Mouse (Mus musculus) urinary bladder, postnatal 25 days (tissue): ENCODE measurements around the gene Lgals3.
"Not testable (repeated sequence)": the region's sequence is repeated elsewhere in the genome, so short reads cannot be mapped to it uniquely, and the experiment has no call there.

Experiments used
- DNase-seq: peaks from one replicate; pipeline ENCODE4 v3.0.0; 2022; ENCODE audit warnings: low spot score

Lgals3 gene

DNA sequence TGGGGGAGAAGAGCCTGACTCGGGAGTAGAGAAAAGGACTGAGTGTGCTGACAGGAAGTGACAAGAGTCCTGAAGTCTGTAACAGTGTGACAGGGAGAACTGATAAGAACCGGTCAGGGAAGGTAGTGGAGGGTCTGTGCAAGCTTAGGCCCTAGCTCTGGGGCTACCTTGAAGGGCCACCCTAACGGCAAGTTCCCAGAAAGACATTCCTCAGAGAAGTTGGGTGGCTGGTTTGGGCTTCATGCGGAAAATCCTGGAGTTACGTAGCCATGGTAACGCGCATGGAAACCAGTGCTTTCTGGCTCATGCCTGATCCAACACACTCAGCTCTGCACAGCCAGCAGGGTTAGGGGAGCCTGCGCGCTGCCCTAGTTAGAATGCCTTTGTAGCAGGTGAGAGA lies at the start of gene Lgals3:
Gene Lgals3 (plus strand): TSS at position 291 of the 400 bp plus-strand sequence.
- DNase-seq = no peak

DNA sequence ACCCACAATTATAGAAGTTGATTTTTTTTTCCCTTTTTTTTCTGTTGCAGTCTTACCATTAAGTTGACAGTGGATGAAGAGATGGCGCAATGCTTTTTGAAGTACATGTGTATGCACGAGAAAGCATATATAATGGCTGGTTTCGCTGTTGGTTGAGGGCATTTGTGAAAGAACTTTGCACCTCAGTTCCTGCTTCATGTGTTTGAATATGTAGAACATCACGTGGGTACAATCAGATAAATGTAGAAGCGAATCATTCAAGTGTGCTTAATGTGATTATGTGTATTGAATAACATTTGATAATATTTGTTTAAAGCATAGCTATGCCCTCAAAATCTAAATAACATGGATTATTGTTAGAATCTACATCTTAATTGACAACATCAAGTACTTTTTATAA lies 48.2 kb upstream of the Lgals3 start:
- no peak for DNase-seq

DNA sequence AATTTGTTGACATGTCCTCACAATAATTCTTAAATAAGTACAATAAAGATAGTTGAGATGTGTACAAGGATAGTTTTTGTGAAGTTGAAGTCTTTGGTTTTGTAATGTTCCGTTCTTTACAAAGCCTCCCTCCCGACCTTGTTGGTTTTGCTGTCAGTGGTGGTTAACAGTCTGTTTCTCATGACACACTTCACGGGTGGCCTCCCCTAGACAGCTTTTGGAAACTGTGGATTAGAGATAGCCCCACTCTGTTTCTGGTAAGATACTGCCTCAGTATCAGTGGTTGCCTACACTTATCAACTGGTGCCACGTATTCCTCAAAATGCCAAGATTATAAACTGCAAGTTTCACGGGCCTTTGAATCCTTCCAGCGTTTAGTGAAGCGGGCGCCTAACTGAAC lies 46.0 kb upstream of the Lgals3 start:
- not testable (repeated sequence) for DNase-seq

DNA sequence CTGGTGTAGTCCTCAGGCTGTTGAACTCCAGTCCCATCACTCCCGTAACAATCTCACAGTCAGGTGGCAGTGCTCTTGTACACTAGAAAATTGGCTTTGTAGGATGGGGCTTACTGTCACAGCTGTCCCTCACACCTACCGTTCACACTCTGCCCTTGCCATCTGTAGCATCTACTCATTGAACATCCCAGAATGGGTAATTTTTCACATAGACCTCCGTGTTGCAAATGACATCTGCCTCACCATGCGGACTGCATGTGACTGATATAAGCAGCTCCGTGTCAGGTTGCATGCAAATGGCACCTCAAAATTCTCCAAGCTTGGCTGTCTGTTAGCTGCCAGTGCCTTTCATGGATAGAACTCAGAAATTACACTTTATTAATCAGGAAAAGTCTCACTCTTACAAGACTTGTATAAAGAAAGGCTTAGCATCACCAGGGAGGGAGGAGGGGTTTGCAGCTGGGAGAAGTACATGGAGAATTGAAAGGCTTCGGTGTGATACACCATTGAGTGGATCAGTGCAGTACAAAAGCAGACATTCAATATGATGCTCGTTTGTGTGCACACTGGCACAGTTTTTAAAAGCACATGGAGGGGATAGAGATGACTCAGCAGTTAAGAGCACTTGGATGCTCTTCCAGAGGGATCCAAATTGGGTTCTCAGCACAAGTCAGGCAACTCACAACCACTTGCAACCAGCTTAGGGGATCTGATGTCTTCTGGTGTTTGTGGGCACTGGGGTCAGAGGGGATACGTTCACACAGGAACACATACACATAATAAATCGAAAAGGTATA lies 41.4 kb upstream of the Lgals3 start:
- no peak for DNase-seq

DNA sequence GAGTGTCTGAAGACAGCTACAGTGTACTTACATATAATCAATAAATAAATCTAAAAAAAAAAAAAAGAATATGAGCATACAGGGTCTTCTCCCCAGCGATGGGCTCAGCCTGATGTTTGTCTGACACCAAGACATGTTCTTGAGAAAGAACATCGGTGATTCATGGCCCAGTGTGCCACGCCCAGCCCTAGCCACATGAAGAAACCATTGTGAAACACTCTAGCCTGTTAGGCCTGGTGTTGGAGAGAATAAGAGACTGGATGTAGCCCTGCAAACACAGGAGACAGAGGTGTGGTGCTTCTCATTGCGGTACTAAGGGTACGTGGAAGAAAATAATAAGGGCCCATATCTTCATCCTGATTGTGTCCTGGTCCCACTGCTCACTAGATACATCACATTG lies 40.2 kb upstream of the Lgals3 start:
- no peak for DNase-seq

DNA sequence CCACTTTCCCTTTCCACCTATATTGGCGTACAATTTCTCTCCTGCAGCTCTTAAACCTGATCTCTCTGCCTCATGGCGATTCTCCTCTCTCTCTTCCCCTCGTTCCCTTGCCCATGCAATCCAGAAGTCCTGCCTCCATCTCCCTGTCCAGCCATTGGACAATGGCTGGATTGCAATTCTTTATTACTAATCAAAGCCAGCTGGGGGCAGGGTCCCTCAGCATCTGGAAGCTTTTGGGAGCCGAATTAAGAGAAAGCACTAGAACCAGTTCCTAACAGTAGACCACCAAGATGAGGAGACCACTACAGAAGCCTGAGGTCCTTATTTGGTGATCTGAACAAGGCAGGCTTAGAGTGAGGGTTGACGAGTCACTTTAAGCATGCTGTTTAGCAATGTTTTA lies 35.6 kb upstream of the Lgals3 start:
- DNase-seq = no peak

DNA sequence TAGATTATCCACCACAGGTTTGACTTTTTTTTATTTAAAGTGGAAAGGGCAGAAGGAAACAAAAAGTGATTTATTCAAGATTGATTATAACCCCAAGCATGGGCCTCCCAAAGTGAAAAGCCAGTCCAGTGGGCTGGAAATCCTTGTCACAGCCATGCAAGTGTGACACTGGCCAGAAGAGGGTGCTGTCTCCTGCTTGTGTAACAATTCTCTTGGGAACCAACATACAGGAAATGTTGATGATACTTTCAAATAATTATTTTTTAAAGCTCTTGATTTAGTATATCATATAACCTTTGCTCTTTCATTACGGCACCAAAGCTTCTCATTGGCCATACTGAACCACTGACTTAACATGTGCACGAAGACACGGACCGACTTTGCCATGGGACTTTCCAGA lies 32.7 kb upstream of the Lgals3 start:
- peak; percentile 76 for DNase-seq

DNA sequence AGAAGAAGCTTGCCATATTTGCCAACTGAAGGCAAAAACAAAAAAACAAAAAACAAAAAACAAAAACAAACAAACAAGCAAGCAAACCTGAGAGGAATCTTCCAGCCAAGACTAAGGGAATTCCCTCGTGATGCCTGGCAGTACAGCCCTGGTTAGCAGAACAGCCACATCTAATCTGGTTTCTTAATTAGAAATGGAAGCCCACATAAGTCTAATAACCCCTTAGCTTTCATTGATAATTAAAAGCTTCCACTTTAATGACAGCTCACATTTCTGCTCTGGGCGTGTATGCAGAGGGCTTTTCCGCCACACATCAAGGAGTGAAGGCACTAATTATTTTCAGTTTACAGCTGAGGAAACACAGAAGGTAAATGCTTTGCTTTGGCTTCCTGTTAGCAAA lies 32.3 kb upstream of the Lgals3 start:
- DNase-seq = no peak

DNA sequence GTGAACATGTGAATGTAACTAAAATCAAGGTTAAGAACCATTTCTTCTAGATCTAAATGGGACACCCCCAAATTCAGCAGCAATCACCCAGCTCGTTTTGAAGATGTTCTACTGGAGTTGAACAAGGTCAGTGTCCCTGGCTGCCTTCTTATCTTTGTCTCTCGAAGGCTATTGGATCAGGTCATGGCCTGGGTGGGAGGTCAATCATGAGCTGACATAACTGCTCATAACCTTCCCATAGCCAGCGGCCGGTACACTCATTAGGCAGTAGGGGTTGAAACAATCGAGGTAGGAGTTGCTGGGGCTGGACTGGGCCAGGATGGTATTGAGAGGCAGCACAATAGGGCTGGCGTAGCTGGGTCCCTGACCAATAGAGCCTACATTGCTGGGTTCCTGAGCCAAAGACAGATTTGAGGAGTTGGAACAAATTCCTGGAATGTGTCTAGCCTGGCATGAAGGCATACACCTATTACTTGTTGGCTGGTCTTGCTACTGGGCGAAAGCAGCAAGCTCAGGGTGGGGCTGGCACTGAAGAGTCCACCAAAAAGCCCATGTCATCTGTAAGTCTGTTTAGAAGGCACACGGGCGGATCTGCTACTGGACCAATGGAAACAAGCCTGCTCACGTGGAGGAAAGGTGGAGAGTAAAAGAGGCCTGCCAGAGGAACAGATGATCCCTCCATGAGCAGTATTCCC lies 27.2 kb upstream of the Lgals3 start:
- no peak for DNase-seq

DNA sequence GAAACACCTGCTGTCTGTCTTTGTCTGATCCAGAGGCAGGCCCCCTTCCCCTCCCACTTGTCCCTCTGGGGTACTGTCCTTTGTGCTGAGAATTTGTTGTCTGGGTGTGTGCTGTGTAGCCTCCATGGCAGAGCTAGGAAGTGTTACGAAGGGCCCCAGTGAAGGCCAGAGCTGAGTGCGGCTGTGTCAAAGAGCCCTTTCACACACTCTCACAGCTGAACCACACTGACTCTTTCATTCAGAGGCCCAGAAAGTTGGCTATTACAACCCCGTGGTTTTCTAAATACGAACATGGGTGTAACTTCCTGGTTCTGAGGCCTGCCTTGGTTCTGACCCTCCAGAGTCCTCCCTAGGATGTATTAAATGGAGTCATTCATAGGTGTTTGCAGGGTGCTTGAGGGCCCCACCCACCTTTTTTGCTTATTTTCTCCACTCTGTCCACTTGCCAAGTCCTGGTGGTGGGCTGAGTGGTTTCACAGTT lies 25.7 kb upstream of the Lgals3 start:
- no peak for DNase-seq

DNA sequence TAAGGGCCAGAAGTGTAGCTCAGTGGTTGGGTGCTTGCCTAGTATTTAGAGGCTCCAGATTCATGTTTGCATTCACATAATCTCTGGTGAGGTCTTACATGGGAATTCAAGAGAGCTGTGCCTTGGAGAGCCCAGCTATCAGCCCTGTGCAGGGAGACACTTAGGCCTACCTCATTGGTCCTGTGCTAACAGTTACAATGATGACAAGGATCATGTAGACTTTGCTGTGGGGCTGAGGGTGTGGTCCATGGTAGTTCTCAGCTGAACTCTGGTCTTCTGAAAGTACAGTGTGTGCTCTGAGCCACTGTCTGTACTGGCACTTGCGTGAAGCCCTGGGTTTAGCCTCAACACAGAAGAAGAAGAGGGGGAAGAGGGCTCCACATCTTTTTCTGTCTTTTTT lies 20.8 kb upstream of the Lgals3 start:
- no peak for DNase-seq

DNA sequence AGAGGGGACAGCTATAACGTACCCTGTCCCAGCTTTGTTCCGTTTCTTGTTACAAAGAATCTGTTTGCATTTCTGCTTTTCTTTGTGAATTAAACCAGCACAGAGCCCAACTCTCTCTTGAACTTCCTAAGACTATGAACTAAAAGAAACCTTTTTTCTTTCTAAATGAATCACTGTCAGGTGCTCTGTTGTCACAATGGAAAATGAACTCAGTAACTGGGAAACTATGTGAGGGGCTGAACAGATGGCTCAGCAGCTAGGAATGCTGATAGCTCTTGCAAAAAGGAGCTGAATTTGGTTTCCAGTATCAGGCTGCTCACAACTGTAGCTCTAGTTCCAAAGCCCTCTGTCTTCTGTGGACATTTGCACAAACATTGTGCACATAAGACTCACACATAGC lies 16.6 kb upstream of the Lgals3 start:
- no peak for DNase-seq

DNA sequence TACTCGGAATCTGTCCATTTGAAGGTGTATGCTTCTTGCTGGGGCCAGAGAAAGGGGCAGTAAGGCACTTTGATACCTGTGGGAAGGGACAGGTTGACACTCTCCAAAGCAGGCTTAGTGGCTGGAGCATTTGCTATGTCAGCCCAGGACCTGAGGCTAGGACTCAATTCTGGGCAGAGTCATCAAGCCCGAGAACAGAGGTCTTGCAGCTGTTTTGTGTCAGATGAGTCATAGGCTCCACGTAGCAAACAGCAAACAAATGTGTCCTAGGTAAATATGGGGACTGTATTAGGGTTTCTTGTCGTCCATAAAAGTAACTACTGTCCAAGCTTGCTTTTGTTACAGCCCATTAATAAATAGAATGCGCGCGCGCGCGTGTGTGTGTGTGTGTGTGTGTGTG lies 15.3 kb upstream of the Lgals3 start:
- DNase-seq = no peak

DNA sequence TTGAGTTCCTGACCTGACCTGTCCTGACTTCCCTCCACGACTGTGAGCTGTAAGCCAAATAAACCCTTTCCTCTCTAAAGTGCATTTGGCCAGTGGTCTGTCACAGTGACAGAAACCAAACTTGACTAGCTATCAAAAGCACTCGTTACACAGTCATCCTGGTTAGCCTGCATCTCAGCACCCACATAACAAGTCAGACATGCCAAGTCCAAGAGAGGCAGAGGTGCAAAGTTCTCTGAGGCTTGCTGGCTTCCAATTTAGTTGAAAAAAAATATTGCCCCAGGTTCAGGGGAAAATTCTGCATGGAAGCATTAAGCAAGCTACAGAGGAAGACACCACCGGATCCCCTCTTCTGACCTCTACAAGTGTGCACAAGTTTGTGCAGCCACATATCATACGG lies 14.3 kb upstream of the Lgals3 start:
- DNase-seq = no peak

DNA sequence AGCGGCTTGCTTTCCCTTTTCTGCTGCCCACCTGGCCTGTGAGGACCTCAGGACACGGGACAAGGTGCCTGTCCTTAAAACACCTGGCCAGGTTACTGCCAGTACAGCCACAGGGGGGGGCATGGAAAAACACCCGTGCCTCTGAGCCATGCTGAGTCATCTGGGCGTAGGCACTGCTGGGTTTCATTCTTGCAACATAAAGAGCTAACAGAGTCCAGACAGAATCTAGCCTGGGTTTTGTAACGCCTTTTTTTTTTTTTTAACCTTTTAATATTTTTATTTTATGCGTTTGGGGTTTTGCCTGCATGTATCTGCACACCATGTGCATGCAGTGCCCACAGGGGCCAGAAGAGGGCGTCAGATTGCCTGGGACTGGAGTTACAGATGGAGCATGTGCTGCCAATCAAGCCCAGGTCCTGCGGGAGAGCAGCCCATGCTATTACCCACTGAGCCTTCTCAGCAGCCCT lies 13.4 kb upstream of the Lgals3 start:
- DNase-seq = peak; percentile 49

DNA sequence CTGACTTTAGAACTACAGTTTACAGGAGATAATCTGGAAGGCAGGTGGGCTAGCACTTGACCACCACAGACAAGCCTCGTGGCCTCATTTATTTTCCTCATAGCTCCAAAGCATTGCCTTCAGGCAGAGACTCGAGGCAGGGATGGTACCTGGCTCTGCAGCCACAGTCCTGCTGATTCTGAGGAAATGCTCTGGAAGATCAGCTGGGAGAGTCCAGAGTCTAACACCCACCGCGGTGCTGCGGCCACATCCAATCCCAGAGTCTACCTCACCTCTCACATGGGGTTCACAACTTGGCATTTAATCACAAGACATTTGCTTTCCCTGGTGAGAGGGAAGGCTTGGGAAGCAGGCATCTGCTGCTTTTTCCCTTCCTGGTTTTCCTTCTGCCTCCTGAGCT lies 12.6 kb upstream of the Lgals3 start:
- DNase-seq = no peak

DNA sequence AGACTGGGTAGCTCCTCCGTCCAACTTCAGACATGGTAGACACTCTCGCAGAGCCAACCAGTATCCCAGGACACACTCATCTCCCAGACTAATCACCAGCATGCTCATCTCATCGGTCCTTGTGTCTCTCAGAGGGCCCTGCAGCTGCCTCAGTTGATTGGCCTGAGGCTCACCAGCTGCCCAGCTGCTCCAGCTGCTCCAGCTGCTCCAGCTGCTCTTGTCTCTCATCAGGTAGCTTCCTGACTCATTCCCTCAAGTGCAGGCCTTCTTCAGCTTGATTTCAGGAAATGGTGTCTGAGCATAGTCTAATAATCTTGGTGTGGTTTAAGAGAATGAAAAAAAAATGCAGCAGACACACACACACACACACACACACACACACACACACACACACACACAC lies 10.9 kb upstream of the Lgals3 start:
- DNase-seq = no peak

DNA sequence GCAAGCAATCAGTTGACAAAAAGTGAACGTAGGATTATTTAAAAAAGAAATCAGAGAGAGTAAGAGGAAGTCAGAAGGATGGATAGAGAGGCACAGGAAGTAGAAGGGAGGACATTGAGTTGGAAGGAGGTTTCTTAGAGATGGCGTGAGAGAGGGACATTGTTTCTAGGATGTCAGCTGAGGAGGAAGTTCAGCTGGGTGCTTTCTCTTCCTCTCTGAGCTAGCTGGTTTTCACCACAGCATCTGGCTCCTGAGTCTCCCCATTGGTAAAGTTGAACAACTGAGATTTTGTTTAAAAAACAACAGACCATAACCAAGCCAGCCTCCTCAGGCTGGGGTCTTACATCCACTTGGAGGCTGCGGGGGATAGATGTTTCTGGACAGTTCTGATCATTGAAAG lies 7.9 kb upstream of the Lgals3 start:
- no peak for DNase-seq

DNA sequence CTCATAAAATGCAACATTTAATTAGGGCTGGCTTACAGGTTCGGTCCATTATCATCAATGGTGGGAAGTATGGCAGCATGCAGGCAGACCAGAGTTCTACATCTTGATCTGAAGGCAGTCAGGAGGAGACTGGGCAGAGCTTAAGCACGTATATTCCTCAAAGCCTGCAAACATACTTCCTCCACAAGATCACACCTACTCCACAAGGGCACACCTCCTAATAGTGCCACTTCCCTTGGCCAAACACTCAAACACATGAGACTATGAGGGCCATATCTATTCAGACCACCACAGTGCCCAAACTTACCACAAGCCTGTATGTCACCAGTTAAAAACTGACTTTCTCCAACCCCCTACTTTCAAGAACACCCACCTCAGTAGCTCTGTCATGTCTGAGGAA lies 6.1 kb upstream of the Lgals3 start:
- peak; percentile 2 for DNase-seq

DNA sequence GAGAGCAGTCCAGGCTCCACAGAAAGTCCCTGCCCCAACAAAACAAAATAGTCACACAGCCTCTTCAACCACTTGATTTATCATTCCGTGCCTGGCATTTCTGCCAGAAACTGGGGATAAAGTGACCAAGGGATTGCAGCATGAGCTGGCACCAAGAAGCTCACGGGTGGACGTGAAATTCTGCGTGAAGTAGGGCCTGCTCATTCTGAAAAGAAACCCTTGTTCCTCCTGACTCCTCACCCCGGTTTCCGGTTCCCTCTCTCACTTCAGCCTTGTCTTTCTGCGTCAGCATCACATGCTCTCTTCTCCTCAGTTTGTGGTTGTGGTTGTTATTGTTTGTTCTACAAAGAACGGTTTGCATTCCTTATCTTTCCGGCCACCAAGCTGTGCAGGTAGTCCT lies 5.7 kb upstream of the Lgals3 start:
- DNase-seq = no peak

DNA sequence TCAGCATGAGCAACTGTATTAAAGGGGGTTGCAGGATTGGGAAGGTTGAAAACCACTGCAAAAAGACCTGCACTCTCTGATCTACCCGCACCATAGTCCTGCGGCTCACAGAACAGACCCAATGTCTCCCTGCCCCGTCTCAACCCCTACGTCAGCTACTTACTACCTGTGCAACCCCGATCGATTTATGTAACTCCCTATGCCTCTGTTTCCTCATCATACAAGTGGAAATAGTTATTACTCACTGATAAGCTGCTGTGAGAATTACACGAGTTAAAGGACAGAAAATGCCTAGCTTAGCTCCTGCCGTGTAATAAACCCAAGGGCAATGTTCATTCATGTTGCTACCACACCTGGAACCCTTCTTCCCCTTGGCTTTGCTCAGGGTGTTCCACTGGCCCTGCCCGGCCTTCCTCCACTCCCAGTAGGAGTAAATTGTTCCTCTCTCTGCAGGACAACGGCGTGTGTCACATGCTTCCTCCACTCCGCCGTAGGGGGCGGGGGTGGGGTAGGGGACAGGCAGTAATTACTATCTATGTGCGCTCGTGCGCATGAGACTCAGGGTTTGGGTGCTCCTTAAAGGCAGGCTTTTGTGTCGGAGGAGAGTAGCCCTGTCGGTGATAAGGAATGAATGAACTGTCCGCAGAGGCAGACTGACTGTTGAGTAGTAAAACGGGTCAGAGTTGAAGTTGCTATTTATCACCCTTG lies 2.7 kb upstream of the Lgals3 start:
- peak; percentile 41 for DNase-seq

DNA sequence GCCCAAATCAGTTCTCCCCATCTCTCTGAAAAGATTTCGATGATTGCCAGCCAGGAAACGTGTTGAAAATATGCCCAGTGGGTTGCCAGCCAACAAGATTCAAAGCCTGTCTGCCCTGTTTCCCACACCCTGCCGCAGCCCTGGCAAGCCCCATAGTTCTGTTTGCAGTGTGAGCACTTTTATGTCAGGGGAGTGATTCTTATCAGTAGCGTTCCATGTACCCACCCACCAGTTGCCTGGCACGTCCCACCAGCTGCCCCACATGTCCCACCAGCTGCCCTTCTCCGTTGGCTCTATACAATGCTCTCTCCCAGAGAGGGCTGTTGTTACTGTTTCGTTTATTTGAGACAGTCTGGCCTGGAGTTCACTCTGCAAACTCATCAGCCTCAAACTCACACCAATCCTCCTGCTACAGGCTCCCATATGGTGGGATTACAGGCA lies 650 bp upstream of the Lgals3 start:
- DNase-seq = peak; percentile 54

DNA sequence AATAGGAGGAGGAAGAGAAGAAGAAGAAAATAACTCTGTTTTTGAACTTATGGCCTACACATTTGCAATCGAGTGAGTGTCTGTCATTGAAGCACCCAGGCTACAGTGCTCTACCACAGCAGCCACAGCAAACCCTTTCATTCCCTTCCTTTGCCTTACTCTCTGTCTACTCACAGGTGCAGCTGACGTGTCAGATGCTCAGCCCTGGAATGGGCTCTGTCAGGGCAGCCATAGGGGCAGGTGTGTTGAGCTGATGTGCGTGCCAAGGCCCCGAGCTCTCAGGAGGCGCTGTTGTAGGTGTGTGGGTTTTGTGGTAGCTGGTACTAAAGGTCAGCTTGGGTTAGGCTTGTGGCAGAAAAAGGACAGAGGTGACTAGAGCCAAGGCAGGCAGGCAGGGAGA lies 2.2 kb downstream of the Lgals3 start:
- no peak for DNase-seq
